8 mouse cellular contexts compared by ENCODE assay signal in genomic region chr1:89876346-89877072, GRCm38 (mm10). TPM values are rescaled to one million over a fixed set of nuclear protein-coding genes. Genes with fewer than 3 reads are reported as not detected.
A peak's percentile ranks its signal among the peaks of the same experiment; 100 is the strongest.
DNase-seq lines count a peak whose midpoint lies in the region; ATAC-seq and TF ChIP-seq lines count a peak whose summit lies in the region.
"Had no signal": no experiment of that assay in that cellular context is flagged by ENCODE, and none has a peak within 500 bp of the region (broad histone marks: within the 10 kb centered on the region; RNA-seq: fewer than 3 reads in every experiment).

No protein-coding gene starts in this region.

- no peak for TF ChIP-seq POLR2A in ES-Bruce4 (IDR thresholded peaks at IDR 0.05; ENCODE audit: insufficient read depth, low read length)

- TF ChIP-seq EP300 in ES-Bruce4 (IDR thresholded peaks at IDR 0.05; ENCODE audit: insufficient read depth, low read depth, low read length), result peak; percentile 82

- peak overlapping the region; percentile 83 for H3K27ac ChIP-seq in ES-Bruce4 (ENCODE audit: insufficient read depth, low read length)
- H3K27ac ChIP-seq in lung, embryonic 15.5 days, result peak overlapping the region; percentile 39; the same call in 1 of the 2 replicates
- H3K27ac ChIP-seq: limb, embryonic 12.5 days had no signal

- TF ChIP-seq CTCF in ES-Bruce4 (IDR thresholded peaks at IDR 0.05; ENCODE audit: low read depth, low read length), result no peak

- H3K9ac ChIP-seq in ES-Bruce4 (ENCODE audit: low read depth, poor library complexity, severe bottlenecking), result 0 out of 2 replicates have a peak overlapping the region, but pooled peaks have one; percentile 16
- no peak overlapping the region for H3K9ac ChIP-seq in lung, embryonic 15.5 days
- H3K9ac ChIP-seq: limb, embryonic 12.5 days had no signal

- H3K4me3 ChIP-seq in ES-Bruce4 (ENCODE audit: low read depth, low read length), result no peak overlapping the region
- no peak overlapping the region for H3K4me3 ChIP-seq in lung, embryonic 15.5 days
- H3K4me3 ChIP-seq: limb, embryonic 12.5 days had no signal

- 23% methylated on average over 5 of the region's 5 CpGs for whole genome bisulfite sequencing in lung, embryonic 15.5 days

- intact Hi-C loops in heart, postnatal 14 days (cut with DNase I), result no loop called here

- H3K4me2 ChIP-seq in lung, embryonic 15.5 days, result no peak overlapping the region
- H3K4me2 ChIP-seq: limb, embryonic 12.5 days had no signal

- peaks cover 18% of the 10 kb centered on the region for H3K4me1 ChIP-seq in ES-Bruce4 (ENCODE audit: control insufficient read depth, insufficient read depth, low read length)
- H3K4me1 ChIP-seq in lung, embryonic 15.5 days, result peaks cover 3% of the 10 kb centered on the region

- DNase-seq in R1 (ENCODE audit: low read depth, low spot score), result peak; percentile 93
- peak; percentile 41 to 43 for DNase-seq in heart, postnatal 14 days
- no peak for DNase-seq in frontal cortex, postnatal 25 days (ENCODE audit: low spot score in 2 of 2)
- no peak for DNase-seq in left cerebral cortex, adult 8-10 months (ENCODE audit: low spot score in 2 of 2)
- no peak for DNase-seq in thymus, postnatal 14 days

- no peaks in the 10 kb centered on the region for H3K36me3 ChIP-seq in ES-Bruce4 (ENCODE audit: control insufficient read depth, insufficient read depth, low read length, poor library complexity, severe bottlenecking)
- H3K36me3 ChIP-seq in lung, embryonic 15.5 days, result no peaks in the 10 kb centered on the region
- H3K36me3 ChIP-seq: limb, embryonic 12.5 days had no signal

- no peaks in the 10 kb centered on the region for H3K9me3 ChIP-seq in ES-Bruce4 (replicated peaks; ENCODE audit: control insufficient read depth, insufficient read depth, low read length, poor library complexity, severe bottlenecking)
- H3K9me3 ChIP-seq in lung, embryonic 15.5 days, result no peaks in the 10 kb centered on the region
- H3K9me3 ChIP-seq: limb, embryonic 12.5 days had no signal

- H3K27me3 ChIP-seq in ES-Bruce4 (ENCODE audit: control insufficient read depth, insufficient read depth, low read length, poor library complexity, severe bottlenecking), result no peaks in the 10 kb centered on the region
- H3K27me3 ChIP-seq in lung, embryonic 15.5 days, result no peaks in the 10 kb centered on the region
- H3K27me3 ChIP-seq: limb, embryonic 12.5 days had no signal

- ATAC-seq in lung, embryonic 15.5 days (ENCODE audit: borderline replicate concordance, extremely low read depth, low FRiP score, low TSS enrichment), result 0 out of 2 replicates have a peak, but pooled peaks have one; percentile 35

RNA-seq across cellular contexts. Expression of gene Gbx2, which starts 54.5 kb away (rescaled TPM):
- polyA plus RNA-seq in ES-Bruce4 (2011; ENCODE audit: insufficient read depth, insufficient read length, low read depth, missing spikeins), result 5.7 and 7.1 TPM in 2 replicates
- not detected for total RNA-seq in heart, postnatal 14 days (2021)
- polyA plus RNA-seq in lung, embryonic 15.5 days (2015; fragmentation: Nextera tagmentation; extraction: Ambion mirVana), result 0.16 TPM in 1 of 2 replicates, not detected in the other
- total RNA-seq in left cerebral cortex, adult 8-10 months (2022), result under 1 TPM; 0.53 to 0.76 (median 0.61) TPM
- polyA plus RNA-seq: limb, embryonic 12.5 days had no signal

Comparison
In these comparisons a context has a peak if more than half of its experiments do, and no peak if none do; other contexts are left out.
1. DNase-seq: peak in R1 (single experiment) and heart, postnatal 14 days (2 of 2); none in frontal cortex, postnatal 25 days (0 of 2), left cerebral cortex, adult 8-10 months (0 of 2) and thymus, postnatal 14 days (single experiment).